In genomic region chr1:46902102-46902683, GRCm38 (mm10) we compare ENCODE assay signal across 20 mouse cellular contexts.
"Had no signal": no experiment of that assay in that cellular context is flagged by ENCODE, and none has a peak within 500 bp of the region (broad histone marks: within the 10 kb centered on the region; RNA-seq: fewer than 3 reads in every experiment).

No protein-coding gene starts in this region.

- H3K9ac ChIP-seq: limb, embryonic 15.5 days; liver, embryonic 14.5 days; liver, postnatal 0 days; lung, embryonic 14.5 days; midbrain, embryonic 12.5 days; neural tube, embryonic 13.5 days; stomach, embryonic 15.5 days had no signal

- H3K9me3 ChIP-seq: limb, embryonic 15.5 days; midbrain, embryonic 12.5 days; neural tube, embryonic 13.5 days; stomach, embryonic 15.5 days had no signal

- H3K36me3 ChIP-seq: limb, embryonic 15.5 days; midbrain, embryonic 12.5 days; neural tube, embryonic 13.5 days; stomach, embryonic 15.5 days had no signal

- ATAC-seq: liver, postnatal 0 days; lung, postnatal 0 days; midbrain, embryonic 16.5 days had no signal

- H3K4me1 ChIP-seq: midbrain, embryonic 12.5 days; neural tube, embryonic 13.5 days; stomach, embryonic 15.5 days had no signal

- H3K4me2 ChIP-seq: limb, embryonic 15.5 days; liver, embryonic 11.5 days; lung, embryonic 14.5 days; midbrain, embryonic 12.5 days; neural tube, embryonic 13.5 days; stomach, embryonic 15.5 days had no signal

- H3K27ac ChIP-seq: layer of hippocampus, adult 2 months; liver, embryonic 14.5 days; macrophage; midbrain, embryonic 12.5 days; neural tube, embryonic 13.5 days had no signal

- H3K27me3 ChIP-seq: limb, embryonic 15.5 days; midbrain, embryonic 12.5 days; neural tube, embryonic 13.5 days; stomach, embryonic 15.5 days had no signal

- DNase-seq: kidney, adult 18-20 months; kidney, adult 9 months; kidney, postnatal 25 days; layer of hippocampus, adult 9-11 months; liver, postnatal 0 days; lung, embryonic 14.5 days; thymus, adult 2 months; thymus, postnatal 14 days; thymus, postnatal 4 days had no signal

- H3K4me3 ChIP-seq: layer of hippocampus, adult 2 months; limb, embryonic 15.5 days; midbrain, embryonic 12.5 days; myocyte; neural tube, embryonic 13.5 days; stomach, embryonic 15.5 days had no signal
